Mouse (Mus musculus): ENCODE measurements around the gene Ugt3a2.

The Ugt3a2 gene

DNA sequence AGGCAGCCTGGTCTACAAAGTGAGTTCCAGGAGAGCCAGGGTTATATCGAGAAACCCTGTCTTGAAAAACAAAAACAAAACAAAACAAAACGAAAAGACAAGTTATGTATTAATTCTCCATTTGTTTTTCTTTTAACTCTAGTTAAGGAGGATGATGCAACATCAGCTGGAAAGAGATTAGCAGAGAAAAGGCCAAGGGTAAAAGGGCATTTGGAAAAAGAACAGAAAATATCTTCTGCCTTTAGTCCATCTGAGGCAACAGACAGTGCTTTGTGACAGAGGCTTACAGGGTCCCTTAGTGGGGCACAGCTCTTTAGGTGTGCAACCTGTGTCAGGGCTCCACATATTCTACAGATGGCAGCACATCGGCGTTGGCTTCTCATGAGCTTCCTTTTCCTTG lies at the start of gene Ugt3a2:
TSS of gene Ugt3a2 (plus strand) at position 210 of the 400 bp plus-strand sequence.
- DNase-seq (ENCODE audit: low spot score) = no peak

GRCm38 (mm10) chr15:9289660-9290059 lies 45.7 kb upstream of the Ugt3a2 start:
- DNase-seq (ENCODE audit: low spot score) = no peak

DNA sequence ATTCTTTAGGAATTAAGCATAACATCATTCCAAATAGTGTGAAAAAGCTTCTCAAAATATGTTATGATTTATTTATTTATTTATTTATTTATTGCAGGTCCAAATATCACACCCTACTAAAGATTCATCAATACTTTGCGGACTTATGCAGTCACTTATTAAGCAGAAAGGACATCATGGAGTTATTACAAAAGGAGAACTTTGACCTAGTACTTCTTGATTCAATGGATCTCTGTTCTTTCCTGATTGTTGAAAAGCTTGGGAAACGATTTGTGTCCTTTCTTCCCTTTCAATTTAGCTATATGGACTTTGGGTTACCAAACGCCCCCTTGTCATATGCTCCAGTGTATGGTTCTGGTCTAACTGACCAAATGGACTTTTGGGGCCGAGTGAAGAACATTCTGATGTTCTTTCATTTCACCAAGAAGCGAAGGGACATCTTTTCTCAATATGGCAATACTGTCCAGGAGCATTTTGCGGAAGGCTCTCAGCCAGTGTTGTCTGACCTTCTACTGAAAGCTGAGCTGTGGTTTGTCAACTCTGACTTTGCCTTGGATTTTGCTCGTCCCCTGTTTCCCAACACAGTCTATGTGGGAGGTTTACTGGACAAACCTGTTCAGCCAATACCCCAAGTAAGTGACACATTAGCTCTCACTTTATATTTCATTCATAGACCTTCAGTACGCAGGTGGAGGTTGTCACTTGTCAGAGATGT lies 29.2 kb upstream of the Ugt3a2 start:
- DNase-seq (ENCODE audit: low spot score) = no peak

DNA sequence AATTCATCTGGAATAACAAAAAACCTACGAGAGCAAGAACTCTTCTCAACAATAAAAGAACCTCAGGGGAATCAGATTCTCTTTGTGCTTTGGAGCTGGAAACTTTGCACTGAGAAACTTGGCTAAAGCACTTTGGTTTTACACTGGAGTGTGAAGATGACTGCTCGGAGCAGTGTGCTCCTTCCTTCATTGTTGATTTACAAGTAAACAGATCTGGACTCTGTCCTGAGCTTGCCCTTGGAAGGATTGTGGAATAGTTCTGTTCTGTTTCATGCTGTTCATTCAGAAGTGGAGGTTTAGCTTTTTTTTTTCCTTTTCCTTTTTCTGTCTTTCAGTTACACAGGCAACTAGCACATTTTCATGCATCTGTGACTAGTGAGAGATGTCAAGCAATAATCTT lies 754 bp upstream of the Ugt3a2 start:
- DNase-seq (ENCODE audit: low spot score) = no peak

GRCm38 (mm10) chr15:9336616-9337015 lies 1.3 kb downstream of the Ugt3a2 start:
- no peak for DNase-seq (ENCODE audit: low spot score)

DNA sequence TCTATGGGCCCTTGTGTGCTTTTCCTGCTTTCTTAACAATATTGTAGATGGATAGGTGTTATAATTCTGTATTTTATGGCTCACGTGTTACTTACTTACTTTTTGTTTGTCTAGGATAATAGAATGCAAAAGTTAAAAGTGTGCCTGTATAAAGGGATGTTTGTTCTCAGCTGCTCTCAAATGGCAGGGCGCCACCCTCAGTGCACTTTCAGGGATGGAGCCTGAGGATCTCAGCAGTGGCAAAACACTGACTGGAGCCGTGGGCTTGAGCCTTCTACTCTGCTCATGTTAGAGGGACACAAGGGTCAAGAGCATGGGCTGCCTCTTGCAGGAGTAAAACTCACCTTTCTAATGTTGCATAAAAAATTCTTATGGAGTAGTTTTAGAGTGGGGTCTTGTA lies 1.7 kb downstream of the Ugt3a2 start:
- no peak for DNase-seq (ENCODE audit: low spot score)

DNA sequence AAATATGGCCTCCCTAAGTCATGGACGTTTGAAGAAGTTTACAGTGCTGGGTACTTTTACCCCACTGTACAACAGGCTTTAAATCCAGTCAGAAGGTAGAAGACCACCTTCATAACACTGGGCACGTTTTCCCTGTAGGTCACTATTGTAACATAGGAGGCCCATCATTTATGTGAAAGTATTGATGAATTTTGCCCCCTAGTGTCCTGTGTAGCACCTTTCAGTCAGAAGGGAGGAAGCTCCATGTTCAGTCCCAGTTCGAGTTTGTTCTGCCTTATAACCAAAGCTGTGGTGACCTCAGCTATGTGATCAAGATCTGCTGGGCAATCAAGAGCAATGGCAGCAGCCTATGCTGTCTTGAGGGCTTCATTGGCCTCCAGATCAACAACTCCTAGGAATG lies 13.4 kb downstream of the Ugt3a2 start:
- DNase-seq (ENCODE audit: low spot score) = no peak

DNA sequence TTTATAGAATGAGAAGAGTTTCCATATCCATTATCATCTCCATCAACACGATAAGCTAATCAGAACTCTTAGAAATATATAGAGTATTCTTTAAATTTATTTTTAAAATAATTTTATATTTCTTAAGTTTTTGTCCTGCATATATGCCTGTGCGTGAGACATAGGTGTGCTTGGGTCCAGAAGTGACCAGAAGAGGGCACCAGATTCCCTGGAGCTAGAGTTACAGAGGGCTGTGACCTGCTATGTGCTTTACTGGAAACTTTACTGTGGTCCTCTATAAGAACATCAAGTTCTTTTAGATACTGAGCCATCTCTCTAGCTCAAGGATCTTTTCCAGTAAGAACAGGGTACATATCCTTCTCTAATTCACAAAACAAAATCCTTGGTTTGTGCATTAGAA lies 27.5 kb downstream of the Ugt3a2 start:
- DNase-seq (ENCODE audit: low spot score) = no peak

DNA sequence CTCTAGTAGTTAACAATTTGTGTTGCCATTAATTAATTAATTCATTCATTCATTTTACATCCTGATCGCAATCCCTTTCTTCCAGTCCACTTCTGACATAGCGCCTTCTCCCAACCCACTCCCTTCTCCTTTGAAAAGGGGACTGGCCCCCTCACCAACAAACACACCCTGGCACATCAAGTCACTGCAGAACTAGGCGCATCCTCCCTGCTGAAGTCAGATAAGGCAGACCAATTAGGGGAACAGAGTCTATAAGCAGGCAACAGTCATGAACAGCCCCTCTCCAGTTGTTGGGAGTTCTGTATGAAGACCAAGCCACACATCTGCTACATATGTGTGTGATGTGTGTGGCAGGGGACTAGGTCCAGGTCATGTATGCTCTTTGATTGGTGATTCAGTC lies 33.4 kb downstream of the Ugt3a2 start:
- no peak for DNase-seq (ENCODE audit: low spot score)

GRCm38 (mm10) chr15:9376281-9376680 lies 40.9 kb downstream of the Ugt3a2 start:
- no peak for DNase-seq (ENCODE audit: low spot score)

DNA sequence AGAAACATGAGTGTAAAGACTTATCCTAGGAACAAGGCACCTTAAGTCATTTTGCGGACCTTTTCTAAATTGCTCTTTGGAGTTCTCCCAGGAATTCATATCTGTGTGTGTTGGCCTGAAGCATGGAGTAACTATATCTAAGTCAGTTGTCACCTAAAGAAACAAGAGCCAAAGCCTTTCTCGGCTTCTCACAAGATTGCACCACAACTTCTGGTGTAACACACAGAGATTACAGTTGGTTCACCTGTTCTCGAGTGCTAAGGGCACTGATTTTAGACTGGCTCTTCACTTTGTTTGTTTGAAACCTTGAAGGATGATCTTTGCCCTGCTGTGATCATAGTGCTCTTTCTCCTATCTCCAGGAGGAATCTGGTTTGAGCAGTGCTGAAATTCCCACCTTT lies 74.1 kb downstream of the Ugt3a2 start:
- no peak for DNase-seq (ENCODE audit: low spot score)

Measured in retina, embryonic 14.5 days (tissue).